Mouse (Mus musculus) frontal cortex, adult 2 months (tissue): ENCODE data around the gene Rpl13a. TPM values are rescaled to one million over a fixed set of nuclear protein-coding genes. Genes with fewer than 3 reads are reported as not detected.

ENCODE experiments used
- DNase-seq, 2 experiments: peaks; one replicate each; pipeline ENCODE4 v3.0.0; 2022; ENCODE audit warnings: low spot score in 1 of 2; ENCODE audit errors: extremely low spot score in 1 of 2
- polyA plus RNA-seq: library from polyadenylated mRNA; depleted of rRNA; stranded (reverse); fragments of >200 nt; gene quantifications from 2 replicates; pipeline ENCODE4 v1.2.3, GENCODE M21; 2012

The Rpl13a gene
- polyA plus RNA-seq, 1 experiment = 1,804 TPM

DNA sequence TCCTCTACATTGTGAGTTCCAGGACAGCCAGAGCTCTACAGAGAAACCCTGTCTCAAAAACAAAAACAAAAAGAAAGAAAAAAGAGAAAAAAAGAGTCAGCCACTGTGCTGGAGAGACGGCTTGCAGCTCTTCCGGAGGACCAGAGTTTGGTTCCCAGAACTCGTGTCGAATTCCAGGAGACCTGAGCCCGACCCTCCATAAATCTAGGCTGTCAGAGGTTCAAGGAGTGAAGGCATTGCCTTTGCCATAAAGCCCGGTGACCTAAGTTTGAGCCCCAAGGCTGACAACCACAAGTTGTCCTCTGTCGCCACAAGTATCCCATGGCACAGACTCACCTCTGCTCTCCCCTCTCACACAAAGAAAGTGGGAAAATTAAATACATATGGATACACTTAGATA lies 34.4 kb downstream of the Rpl13a start:
- no peak for DNase-seq

DNA sequence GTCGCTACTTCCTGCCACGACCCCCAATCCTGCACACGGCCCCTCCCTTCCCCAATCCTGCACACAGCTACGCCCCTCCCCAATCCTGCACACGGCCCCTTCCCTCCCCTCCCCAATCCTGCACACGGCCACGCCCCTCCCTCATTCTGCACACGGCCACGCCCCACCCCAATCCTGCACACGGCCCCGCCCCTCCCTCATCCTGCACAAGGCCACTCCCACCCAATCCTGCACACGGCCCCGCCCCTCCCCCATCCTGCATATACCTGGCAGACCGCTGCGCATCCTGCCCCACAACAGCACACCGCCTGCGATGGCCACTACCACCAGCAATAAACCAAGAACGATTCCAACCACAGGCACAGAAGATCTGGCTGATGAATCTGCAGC lies 35.0 kb downstream of the Rpl13a start:
- no peak for DNase-seq

DNA sequence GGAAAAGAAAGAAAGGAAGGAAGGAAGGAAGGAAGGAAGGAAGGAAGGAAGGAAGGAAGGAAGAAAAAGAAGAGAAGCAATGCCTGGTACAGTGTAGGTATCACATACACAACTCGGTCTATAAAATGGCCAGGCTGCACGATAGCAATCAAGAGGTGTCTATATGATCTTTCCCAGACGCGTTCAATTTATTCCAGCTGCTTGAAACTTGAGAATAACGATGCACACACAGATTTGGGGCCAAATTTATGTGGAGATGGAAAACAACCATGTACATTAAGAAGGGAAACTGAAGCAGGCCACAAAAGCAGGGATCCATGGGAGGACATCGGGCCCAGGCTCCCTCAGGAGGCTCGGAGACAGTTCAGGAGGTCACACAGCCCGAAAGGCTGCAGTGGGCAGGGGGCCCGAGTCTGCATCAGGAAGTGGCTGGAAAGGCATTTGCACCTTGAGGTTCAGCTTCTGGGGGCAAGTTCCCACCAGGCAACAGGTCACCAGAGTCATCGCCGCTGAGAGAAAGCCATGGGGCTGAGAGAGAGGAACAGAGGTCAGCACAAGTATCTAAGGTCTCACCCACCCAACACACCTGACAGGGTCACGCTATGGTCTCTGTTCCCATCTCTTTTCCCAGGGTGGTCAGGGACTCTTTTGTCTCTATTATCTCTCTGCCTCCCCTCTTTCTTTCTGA lies 35.6 kb downstream of the Rpl13a start:
- no peak for DNase-seq

DNA sequence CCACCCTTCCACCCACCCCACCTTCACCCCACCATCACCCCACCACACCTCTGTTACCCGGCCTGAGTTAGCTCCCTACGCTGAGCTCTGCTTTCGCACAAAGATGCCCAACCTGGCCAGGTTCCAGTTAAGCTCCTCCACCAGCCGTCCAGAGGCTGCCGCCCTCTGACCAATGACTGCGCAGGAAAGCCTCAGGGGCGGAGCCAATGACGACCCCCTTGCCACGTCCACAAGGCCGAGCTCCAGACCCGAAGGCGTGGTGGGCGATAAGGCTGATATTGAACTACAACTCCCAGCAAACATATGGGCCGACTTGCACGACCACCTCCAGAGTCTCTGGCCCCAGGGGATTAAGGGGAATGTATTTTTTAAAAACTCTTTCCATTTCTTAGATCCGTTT lies 36.5 kb downstream of the Rpl13a start, which contains the start of gene Rcn3:
TSS of gene Rcn3 (minus strand) at position 174 of the 400 bp plus-strand sequence.
- DNase-seq = peak in 1 of 2 experiments; percentile 27

DNA sequence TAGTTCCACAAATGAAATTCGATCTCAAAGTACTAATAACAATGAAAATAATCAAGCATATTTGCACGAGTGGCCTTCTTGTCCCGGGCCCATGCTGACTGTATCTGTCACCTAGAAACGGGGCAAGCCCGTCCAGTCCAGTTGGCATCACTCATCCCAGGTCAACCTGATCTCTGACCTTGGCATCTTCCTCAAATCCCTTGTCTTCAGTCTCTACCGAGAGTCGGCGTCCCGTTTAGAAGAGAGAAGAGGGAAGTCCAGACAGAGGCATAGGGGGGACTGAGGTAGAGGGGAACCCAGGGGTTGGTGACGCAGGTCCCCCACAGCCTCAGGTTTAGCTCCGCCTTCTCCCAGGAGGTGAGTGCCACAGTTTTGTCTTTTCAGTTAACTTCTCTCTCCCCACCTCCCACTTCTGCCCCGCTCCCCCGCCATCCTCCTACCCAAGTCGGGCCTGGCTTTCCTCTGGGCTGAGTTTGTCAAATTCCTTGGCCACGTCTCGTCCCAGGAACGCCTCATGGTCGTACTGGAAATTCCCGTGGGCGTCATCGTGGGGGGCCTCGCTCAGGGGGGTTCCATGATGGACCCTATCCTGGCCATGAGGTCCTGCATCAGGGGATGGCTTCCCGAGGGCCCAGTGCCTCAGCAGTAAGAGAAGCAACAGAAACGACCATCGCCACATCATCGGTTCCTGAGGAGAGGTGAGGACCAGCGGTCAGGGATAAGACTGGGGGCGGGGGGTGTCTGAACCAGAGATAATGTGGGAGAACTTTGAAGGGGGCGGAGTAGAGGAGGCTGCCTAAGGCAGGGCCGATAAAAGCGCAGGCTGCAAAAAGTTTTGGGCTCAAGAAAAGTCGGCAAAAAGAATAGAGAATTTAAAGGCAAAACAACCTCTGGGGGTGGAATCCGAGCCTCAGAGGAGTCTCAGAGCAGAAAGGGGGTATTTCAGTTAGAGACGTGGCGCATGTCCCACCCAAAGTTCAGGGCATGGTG lies 37.3 kb downstream of the Rpl13a start:
- DNase-seq = no peak

DNA sequence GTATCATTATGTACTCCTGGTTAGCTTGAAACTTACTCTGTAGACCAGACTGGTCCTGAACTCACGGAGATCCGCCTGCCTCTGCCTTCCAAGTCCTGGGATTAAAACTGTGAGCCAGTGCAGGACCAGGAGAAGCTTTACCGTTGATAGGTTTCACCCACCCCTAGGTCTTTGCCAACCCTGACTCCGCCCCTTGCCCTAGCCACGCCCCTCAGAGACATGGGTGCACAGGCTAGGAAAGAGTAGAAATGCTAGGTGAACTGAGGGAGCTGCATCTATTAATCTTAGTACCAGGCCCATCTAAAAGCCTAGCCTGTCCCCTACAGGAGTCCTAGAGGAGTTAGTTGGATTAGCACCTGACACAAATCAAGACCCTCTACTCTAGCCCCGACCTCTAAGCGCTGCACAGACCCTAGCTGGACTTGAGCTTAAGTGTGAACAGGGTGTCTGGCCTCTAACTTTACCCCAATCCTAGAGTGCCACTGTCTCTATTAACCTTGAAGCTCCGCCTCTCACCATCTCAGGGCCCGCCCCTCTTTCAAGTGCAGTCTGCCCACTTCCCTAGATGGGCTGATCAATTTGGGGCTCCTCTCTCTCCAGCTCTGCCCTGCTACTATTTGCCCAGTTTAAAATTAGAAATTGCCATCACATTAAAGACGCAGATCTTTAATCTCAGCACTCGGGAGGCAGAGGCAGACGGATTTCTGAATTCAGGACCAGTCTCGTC lies 38.1 kb downstream of the Rpl13a start:
- DNase-seq = no peak

DNA sequence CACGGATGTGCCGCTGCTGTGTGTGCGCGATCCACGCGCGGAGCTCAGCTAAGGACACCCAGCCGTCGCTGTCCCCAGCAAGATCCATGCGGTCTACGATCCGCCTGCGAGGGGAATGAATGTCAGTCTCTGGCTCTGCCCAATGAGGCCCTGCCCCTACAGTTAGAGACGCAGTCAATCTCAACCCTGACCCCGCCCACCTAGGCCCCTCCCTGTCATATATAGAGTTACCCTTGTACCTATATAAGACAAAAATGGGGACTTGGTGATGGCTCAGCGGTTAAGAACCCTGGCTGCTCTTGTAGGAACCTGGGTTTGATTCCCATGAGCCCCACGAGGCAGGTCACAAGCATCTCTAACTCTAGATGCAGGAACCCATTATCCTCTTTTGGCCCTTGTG lies 40.0 kb downstream of the Rpl13a start:
- no peak for DNase-seq

DNA sequence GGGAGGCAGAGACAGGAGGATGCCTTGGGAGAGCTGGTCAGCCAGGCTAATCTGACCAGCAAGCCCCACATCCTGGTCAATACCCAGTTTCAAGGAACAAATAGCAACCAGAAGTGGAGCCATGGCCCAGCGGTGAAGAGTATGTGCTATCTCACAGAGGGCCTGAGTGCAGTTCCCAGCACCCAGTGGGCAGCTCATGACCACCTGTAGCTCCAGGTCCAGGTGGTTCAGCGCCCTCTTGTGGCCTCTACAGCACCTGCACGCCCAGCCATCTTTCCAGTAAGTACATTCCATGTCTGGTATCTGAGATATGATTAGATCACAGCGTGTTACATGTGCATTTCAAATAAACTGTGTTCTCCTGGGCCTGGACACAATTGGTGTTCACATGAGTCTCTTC lies 42.5 kb downstream of the Rpl13a start:
- no peak for DNase-seq

DNA sequence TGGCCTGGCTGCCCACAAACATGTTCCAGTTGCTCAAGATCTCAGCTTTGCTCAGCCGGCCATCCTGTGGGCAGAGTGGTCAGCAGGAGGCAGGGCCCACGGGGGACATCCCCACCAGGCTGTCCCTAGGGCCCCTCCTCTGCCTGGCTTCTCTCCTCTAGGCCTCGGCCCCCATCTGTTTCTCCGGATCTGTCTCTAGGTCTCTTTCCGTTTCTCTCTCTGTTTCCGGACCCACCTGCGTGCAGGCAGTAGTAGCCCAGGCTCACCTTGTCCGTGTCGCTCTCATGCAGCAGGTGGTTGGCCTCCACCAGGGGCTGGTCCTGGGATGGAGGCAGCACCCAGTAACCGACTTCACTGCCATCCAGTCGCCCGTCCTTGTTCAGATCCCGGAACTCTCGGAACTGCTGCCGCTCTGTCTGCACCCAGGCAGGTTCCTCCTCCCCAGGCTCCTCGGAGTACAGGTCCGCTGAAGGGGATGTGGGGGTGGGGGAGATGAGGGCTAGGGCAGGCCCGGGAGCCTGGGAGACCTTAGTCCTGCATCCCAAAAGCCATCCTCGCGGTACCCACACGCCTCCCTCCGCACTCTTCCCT lies 45.2 kb downstream of the Rpl13a start:
- no peak for DNase-seq

DNA sequence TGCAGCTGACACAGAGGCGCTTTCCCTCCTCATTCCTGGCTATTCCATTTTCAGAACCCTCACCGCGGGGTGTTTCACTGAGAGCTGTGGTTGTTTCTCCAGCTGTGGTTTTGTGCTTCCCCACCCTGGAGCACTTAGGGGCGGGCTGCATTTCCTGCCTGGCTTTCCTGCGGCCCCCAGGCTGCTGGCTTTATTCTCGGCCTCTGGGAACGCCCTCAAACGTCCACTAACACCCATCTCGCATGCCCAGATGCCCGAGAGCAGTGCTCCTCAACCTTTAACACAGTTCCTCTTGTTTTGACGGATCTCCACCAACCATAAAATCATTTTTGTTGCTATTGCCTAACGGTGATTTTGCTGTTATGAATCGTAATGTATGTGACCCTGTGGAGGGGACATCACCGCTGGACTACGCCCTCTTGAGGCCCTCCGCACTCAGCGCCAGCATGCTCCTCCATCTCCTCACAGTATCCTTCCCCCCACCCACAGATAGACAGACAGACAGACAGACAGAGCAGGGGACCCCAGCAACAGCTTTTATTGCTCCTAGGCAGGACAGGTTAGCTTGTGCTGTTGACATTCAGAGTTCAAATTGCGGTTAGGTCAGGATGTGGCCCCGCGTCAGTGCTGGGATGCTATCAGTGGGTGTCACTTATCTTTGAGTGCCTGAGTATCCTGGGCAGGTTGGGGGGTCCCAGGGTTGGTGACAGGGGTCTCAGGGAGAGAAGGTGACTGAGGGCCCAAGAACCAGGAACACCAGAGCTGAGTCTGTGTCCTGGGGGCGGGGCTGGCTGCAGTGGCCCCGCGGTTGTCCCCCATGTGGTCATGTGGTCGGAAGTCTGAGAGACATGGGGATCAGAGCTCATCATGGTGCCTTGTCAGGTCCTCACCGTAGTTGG lies 45.9 kb downstream of the Rpl13a start:
- no peak for DNase-seq

DNA sequence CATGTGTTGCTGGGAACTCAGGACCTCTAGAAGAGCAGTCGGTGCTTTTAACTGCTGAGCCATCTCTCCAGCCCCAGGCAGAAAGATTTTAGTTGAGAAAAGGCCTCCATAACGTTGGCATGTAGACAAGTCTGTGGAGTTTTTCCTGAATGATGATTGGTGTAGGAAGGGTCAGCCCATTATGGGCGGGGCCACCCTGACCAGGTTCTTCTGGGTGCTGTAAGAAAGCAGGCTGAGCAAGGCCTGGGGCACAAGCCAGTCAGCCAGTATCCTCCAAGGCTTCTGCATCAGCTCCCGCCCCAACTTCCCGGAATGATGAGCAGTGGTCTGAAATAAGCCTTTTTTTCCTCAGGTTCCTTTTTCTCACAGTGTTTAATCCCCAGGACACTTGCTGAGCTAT lies 47.5 kb downstream of the Rpl13a start:
- DNase-seq = no peak

DNA sequence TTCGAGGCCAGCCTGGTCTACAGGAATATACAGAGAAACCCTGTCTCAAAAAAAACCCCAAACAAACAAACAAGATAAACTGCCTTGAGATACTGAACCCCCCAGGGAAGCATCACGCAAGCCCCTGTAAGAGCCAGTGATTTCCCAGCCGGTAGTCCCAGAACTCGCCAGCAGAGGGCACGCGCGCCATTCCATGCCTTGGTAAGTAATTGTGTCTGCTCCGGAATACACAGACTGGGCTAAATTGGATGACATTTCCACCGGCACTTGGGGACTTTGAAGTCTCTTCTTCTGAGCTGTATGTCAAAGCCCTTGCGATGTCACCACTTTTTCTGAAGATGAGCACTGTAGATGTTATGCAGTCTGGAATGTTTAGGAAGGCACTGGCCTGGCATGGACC lies 48.7 kb downstream of the Rpl13a start:
- DNase-seq = peak; percentile 75 to 97

DNA sequence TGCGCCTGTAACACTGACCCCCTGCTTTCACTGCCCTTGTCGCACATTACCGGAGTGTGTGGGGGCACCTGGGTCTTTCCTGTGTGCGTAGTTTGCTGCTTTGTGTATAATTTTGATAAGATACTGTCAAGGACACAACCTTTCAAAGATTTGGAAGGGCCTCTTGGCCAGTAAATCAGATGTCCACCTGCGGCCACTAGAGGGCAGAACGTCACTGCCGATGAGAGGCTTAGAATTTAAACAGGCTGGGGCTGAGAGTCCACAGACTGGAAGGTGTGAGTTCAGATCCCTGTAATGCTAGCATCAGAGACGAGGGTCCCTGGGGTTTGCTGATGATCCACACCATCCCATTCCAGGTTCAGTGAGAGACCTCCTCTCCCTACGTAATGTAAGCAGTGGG lies 50.0 kb downstream of the Rpl13a start:
- peak in 1 of 2 experiments; percentile 72 for DNase-seq

DNA sequence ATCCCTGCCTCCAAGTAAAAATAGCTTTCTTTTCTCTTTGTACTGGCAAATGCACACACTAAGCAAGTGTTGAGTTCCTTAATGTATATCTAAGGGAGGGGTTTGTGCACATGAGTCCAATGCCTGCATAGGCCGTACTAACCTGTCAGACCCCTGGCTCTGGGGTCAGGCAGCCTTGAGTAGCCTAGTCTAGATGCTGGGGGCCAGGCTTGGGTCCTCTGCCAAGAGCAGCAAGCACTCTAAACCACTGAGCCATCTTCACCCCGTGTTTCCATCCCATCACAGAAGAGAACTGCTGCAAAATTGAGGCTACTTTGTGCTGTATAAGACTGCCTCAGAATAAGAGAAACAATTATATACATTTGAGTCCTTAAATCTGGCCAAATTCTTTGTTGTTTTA lies 50.7 kb downstream of the Rpl13a start:
- no peak for DNase-seq

DNA sequence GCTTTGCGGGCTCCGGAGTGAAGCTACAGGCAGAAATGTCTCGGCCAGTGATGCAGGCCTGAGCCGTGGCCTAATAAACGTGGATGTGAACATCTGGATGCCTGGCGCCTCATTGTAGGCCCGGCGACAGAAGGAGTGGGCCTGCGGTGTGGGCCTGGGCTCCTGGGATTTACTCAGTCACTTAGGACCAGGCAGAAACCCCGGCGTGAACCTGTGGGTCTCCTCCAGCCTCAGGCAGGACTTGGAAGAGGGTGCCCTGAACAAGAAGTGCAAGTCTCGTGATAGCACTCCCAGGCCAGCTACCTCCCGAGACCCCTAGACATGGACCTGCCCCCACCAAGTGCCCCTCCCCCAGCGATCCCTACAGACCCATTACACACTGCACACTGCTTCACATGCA lies 51.2 kb downstream of the Rpl13a start:
- DNase-seq = no peak

DNA sequence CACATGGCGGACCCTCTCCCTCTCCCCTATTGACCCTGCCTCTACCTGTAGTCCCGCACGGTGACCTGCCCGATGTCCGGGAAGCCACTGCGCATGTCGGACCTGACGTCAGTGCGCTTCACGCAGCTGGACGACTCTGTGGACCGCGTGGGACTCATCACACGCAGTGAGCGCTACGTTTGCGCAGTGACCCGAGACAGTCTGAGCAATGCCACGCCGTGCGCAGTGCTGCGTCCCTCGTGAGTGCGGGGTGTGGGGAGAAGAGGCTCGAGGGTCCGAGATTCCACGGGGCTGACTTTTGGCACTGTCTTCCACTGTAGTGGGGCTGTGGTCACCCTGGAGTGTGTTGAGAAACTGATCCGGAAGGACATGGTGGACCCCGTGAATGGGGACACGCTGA lies 52.1 kb downstream of the Rpl13a start:
- no peak for DNase-seq
